In genomic region chr19:43753226-43753835, GRCm38 (mm10) we compare ENCODE assay signal across 8 mouse cellular contexts. TPM values are rescaled to one million over a fixed set of nuclear protein-coding genes. Genes with fewer than 3 reads are reported as not detected.
DNase-seq lines count a peak whose midpoint lies in the region; ATAC-seq and TF ChIP-seq lines count a peak whose summit lies in the region.

No protein-coding gene starts in this region.

- H3ac ChIP-seq in myocyte (ENCODE audit: control insufficient read depth, insufficient read length), result peak overlapping the region; percentile 49

- TF ChIP-seq POLR2A in brain, embryonic 14.5 days (IDR thresholded peaks at IDR 0.05; ENCODE audit: borderline replicate concordance, extremely low read depth, insufficient read depth, insufficient read length, poor library complexity, severe bottlenecking), result no peak
- TF ChIP-seq POLR2A in myocyte (IDR thresholded peaks at IDR 0.05; ENCODE audit: insufficient read length, low read depth), result no peak

- peaks cover 1 to 6% of the 10 kb centered on the region in 2 experiments; a peak in 2 of 4 replicates for H3K4me1 ChIP-seq in heart, embryonic 14.5 days (ENCODE audit: control insufficient read depth in 2 of 2, insufficient read depth in 2 of 2, low read length in 2 of 2)
- H3K4me1 ChIP-seq in liver, embryonic 11.5 days (replicated peaks; ENCODE audit: control insufficient read depth, insufficient read depth, low read length), result peaks cover 11% of the 10 kb centered on the region
- no peaks in the 10 kb centered on the region; the same call in 1 of the 2 replicates for H3K4me1 ChIP-seq in stomach, embryonic 15.5 days

- H3K9ac ChIP-seq in heart, embryonic 14.5 days (ENCODE audit: low read length), result peak overlapping the region; percentile 89
- peak overlapping the region; percentile 91 for H3K9ac ChIP-seq in liver, embryonic 11.5 days (ENCODE audit: low read depth, low read length)
- H3K9ac ChIP-seq in stomach, embryonic 15.5 days, result peak overlapping the region; percentile 60

- ATAC-seq in heart, embryonic 14.5 days (ENCODE audit: insufficient number of reproducible peaks, insufficient read depth, low FRiP score, low read depth), result peak; percentile 86
- peak; percentile 88 for ATAC-seq in liver, embryonic 11.5 days (replicated peaks; ENCODE audit: low FRiP score)
- ATAC-seq in stomach, embryonic 15.5 days (ENCODE audit: insufficient read depth, low FRiP score, low read depth), result peak; percentile 87

- H3K9me3 ChIP-seq in heart, embryonic 14.5 days (ENCODE audit: control insufficient read depth, low read length), result no peaks in the 10 kb centered on the region
- H3K9me3 ChIP-seq in liver, embryonic 11.5 days (ENCODE audit: control insufficient read depth, low read length), result no peaks in the 10 kb centered on the region
- H3K9me3 ChIP-seq in stomach, embryonic 15.5 days, result no peaks in the 10 kb centered on the region

- H3K79me2 ChIP-seq in myocyte (ENCODE audit: control insufficient read depth, insufficient read depth), result no peaks in the 10 kb centered on the region

- peak overlapping the region; percentile 94 to 97 for H3K27ac ChIP-seq in heart, embryonic 14.5 days (replicated peaks in 1 of 2; ENCODE audit: control insufficient read depth in 1 of 2, insufficient read depth in 1 of 2, low read depth in 2 of 2, low read length in 2 of 2)
- peak overlapping the region; percentile 92 for H3K27ac ChIP-seq in liver, embryonic 11.5 days (ENCODE audit: low read depth, low read length)
- H3K27ac ChIP-seq in stomach, embryonic 15.5 days, result peak overlapping the region; percentile 98

- WGBS in heart, embryonic 14.5 days, result under 1% methylated on average over 22 of the region's 24 CpGs
- WGBS in liver, embryonic 11.5 days, result 2% methylated on average over 24 of the region's 24 CpGs
- under 1% methylated on average over 23 of the region's 24 CpGs for WGBS in stomach, embryonic 15.5 days

- DNase-seq in CD8-positive naive resting alpha-beta T cell, adult 2 months (ENCODE audit: low read depth in 2 of 2, low spot score in 2 of 2), result peak; percentile 86 to 91
- no peak for DNase-seq in brain, embryonic 14.5 days (ENCODE audit: low read depth)
- peak; percentile 39 for DNase-seq in fat pad, adult 2 months (ENCODE audit: extremely low read depth, low read depth, low spot score)
- peak; percentile 93 for DNase-seq in kidney, postnatal 10 days
- DNase-seq in liver, embryonic 11.5 days (ENCODE audit: low spot score), result no peak

- H3K4me2 ChIP-seq in heart, embryonic 14.5 days (ENCODE audit: low read length), result peak overlapping the region; percentile 73
- H3K4me2 ChIP-seq in liver, embryonic 11.5 days, result peak overlapping the region; percentile 80
- peak overlapping the region; percentile 71 for H3K4me2 ChIP-seq in myocyte (ENCODE audit: low read depth)
- H3K4me2 ChIP-seq in stomach, embryonic 15.5 days, result peak overlapping the region; percentile 65

- H3K27me3 ChIP-seq in heart, embryonic 14.5 days (ENCODE audit: control insufficient read depth, insufficient read depth, low read length), result no peaks in the 10 kb centered on the region
- H3K27me3 ChIP-seq in liver, embryonic 11.5 days (replicated peaks; ENCODE audit: control insufficient read depth, insufficient read depth, low read length), result no peaks in the 10 kb centered on the region
- H3K27me3 ChIP-seq in myocyte (ENCODE audit: control insufficient read depth, insufficient read depth, insufficient read length), result no peaks in the 10 kb centered on the region
- no peaks in the 10 kb centered on the region for H3K27me3 ChIP-seq in stomach, embryonic 15.5 days (replicated peaks)

- peak; percentile 74 for TF ChIP-seq CTCF in brain, embryonic 14.5 days (IDR thresholded peaks at IDR 0.05; ENCODE audit: borderline replicate concordance, extremely low read depth, insufficient read depth, insufficient read length)

- peak overlapping the region; percentile 73 to 76 for H3K4me3 ChIP-seq in heart, embryonic 14.5 days (ENCODE audit: control insufficient read depth in 1 of 2, insufficient read depth in 1 of 2, low read depth in 1 of 2, low read length in 2 of 2)
- H3K4me3 ChIP-seq in liver, embryonic 11.5 days (ENCODE audit: low read depth, low read length), result peak overlapping the region; percentile 61
- peak overlapping the region; percentile 64 for H3K4me3 ChIP-seq in myocyte
- H3K4me3 ChIP-seq in stomach, embryonic 15.5 days (replicated peaks), result peak overlapping the region; percentile 75

- peaks cover 30% of the 10 kb centered on the region for H3K36me3 ChIP-seq in heart, embryonic 14.5 days (ENCODE audit: control insufficient read depth, insufficient read depth, low read length)
- H3K36me3 ChIP-seq in liver, embryonic 11.5 days (ENCODE audit: control insufficient read depth, insufficient read depth, low read length), result peaks cover 7% of the 10 kb centered on the region
- H3K36me3 ChIP-seq in myocyte (ENCODE audit: control insufficient read depth, insufficient read depth), result peaks cover 14% of the 10 kb centered on the region
- H3K36me3 ChIP-seq in stomach, embryonic 15.5 days, result peaks cover 5% of the 10 kb centered on the region

TF ChIP-seq in myocyte, 11 proteins besides CTCF, POLR2A, EP300 and RAD21:
- TF ChIP-seq MAX (IDR thresholded peaks at IDR 0.05; ENCODE audit: low read depth) (no peak), TCF3 (IDR thresholded peaks at IDR 0.05; ENCODE audit: insufficient read length, low read depth) (no peak), USF1 (IDR thresholded peaks at IDR 0.05; ENCODE audit: low read depth) (no peak), E2F4 (IDR thresholded peaks at IDR 0.05; ENCODE audit: insufficient read depth) (no peak), CEBPB (IDR thresholded peaks at IDR 0.05; ENCODE audit: insufficient read depth, poor library complexity, severe bottlenecking) (peak; percentile 99), MYOG (IDR thresholded peaks at IDR 0.05; ENCODE audit: control insufficient read depth in 1 of 3, insufficient read depth in 1 of 3, insufficient read length in 2 of 3, low read depth in 2 of 3) (peak in 2 of 3 experiments; percentile 16 to 61), POLR2AphosphoS2 (IDR thresholded peaks at IDR 0.05; ENCODE audit: insufficient read length, low read depth) (no peak), REST (IDR thresholded peaks at IDR 0.05; ENCODE audit: insufficient read depth, insufficient read length) (no peak), TCF12 (IDR thresholded peaks at IDR 0.05; ENCODE audit: insufficient read depth, poor library complexity, severe bottlenecking) (no peak), SRF (IDR thresholded peaks at IDR 0.05; ENCODE audit: control insufficient read depth, insufficient read length, low read depth) (no peak), MYOD1 (IDR thresholded peaks at IDR 0.05; ENCODE audit: control insufficient read depth in 1 of 3, insufficient read length in 2 of 3, low read depth in 2 of 3) (peak in 2 of 3 experiments; percentile 7 to 54)
TF ChIP-seq in myocyte: peak in this region for 3.

RNA-seq across cellular contexts. Expression of gene Cox15, which starts 0.5 kb away (rescaled TPM):
- 15.1 and 19.5 TPM in 2 replicates for polyA plus RNA-seq in brain, embryonic 14.5 days (2012; rRNA removed)
- polyA plus RNA-seq in heart, embryonic 14.5 days (2014; fragmentation: Nextera tagmentation; extraction: Ambion mirVana), result 10.0 and 11.3 TPM in 2 replicates
- 12.3 and 14.0 TPM in 2 replicates for polyA plus RNA-seq in liver, embryonic 11.5 days (2014; fragmentation: Nextera tagmentation; extraction: Ambion mirVana)
- 11.5 TPM for polyA plus RNA-seq in myocyte (2012; fragmentation: generic; extraction: Trizol)
- 10.1 and 13.3 TPM in 2 replicates for polyA plus RNA-seq in stomach, embryonic 15.5 days (2015; fragmentation: Nextera tagmentation; extraction: Ambion mirVana)

RNA-seq across cellular contexts. Expression of gene Cutc, which starts 0.5 kb away (rescaled TPM):
- polyA plus RNA-seq in brain, embryonic 14.5 days (2012; rRNA removed), result 4.3 and 5.1 TPM in 2 replicates
- polyA plus RNA-seq in heart, embryonic 14.5 days (2014; fragmentation: Nextera tagmentation; extraction: Ambion mirVana), result 9.2 and 9.4 TPM in 2 replicates
- 19.4 and 22.3 TPM in 2 replicates for polyA plus RNA-seq in liver, embryonic 11.5 days (2014; fragmentation: Nextera tagmentation; extraction: Ambion mirVana)
- 5.1 TPM for polyA plus RNA-seq in myocyte (2012; fragmentation: generic; extraction: Trizol)
- polyA plus RNA-seq in stomach, embryonic 15.5 days (2015; fragmentation: Nextera tagmentation; extraction: Ambion mirVana), result 18.3 and 18.7 TPM in 2 replicates

RNA-seq across cellular contexts. Expression of gene Abcc2, which starts 28.7 kb away (rescaled TPM):
- 0.04 and 0.15 TPM in 2 replicates for polyA plus RNA-seq in brain, embryonic 14.5 days (2012; rRNA removed)
- 0.03 TPM in 2 replicates for polyA plus RNA-seq in heart, embryonic 14.5 days (2014; fragmentation: Nextera tagmentation; extraction: Ambion mirVana)
- polyA plus RNA-seq in liver, embryonic 11.5 days (2014; fragmentation: Nextera tagmentation; extraction: Ambion mirVana), result 4.5 and 5.1 TPM in 2 replicates
- not detected for polyA plus RNA-seq in myocyte (2012; fragmentation: generic; extraction: Trizol)
- polyA plus RNA-seq in stomach, embryonic 15.5 days (2015; fragmentation: Nextera tagmentation; extraction: Ambion mirVana), result 2.0 and 5.4 TPM in 2 replicates

Comparison
In these comparisons a context has a peak if more than half of its experiments do, and no peak if none do; other contexts are left out.
1. DNase-seq: peak in CD8-positive naive resting alpha-beta T cell, adult 2 months (2 of 2), fat pad, adult 2 months (single experiment) and kidney, postnatal 10 days (single experiment); none in brain, embryonic 14.5 days (single experiment) and liver, embryonic 11.5 days (single experiment).
2. Peak in every context shown above with its lines, with median percentiles within 50 percentile points of each other: ATAC-seq, H3K27ac ChIP-seq, H3K4me2 ChIP-seq, H3K4me3 ChIP-seq and H3K9ac ChIP-seq.